Mouse (Mus musculus) intestine, embryonic 16.5 days (tissue): ENCODE results near the gene Crispld2. TPM values are rescaled to one million over a fixed set of nuclear protein-coding genes. Genes with fewer than 3 reads are reported as not detected.

ENCODE experiments used
- ATAC-seq: fragments of 200-750 bp; cut with Nextera tagmentation; 2 replicates; pipeline ENCODE4 v1.8.0; 2017; ENCODE audit warnings: moderate TSS enrichment, moderate library complexity
- H3K27ac ChIP-seq: fragments of 300-500 bp; sonication (generic); 2 replicates; pipeline ENCODE4 v1.5.1; 2014; ENCODE audit warnings: mild to moderate bottlenecking, low read length
- H3K27me3 ChIP-seq: fragments of 300-500 bp; sonication (generic); replicated peaks from 2 replicates; pipeline ENCODE4 v1.6.1; 2014; ENCODE audit warnings: low read length, control low read depth, mixed read lengths; ENCODE audit not compliant: control insufficient read depth, insufficient read depth
- H3K36me3 ChIP-seq: fragments of 300-500 bp; sonication (generic); 2 replicates; pipeline ENCODE4 v1.6.1; 2014; ENCODE audit warnings: low read length, control low read depth; ENCODE audit not compliant: control insufficient read depth, insufficient read depth
- H3K4me1 ChIP-seq: fragments of 300-500 bp; sonication (generic); 2 replicates; pipeline ENCODE4 v1.6.1; 2014; ENCODE audit warnings: low read length, control low read depth, mixed read lengths; ENCODE audit not compliant: control insufficient read depth, insufficient read depth
- H3K4me2 ChIP-seq: fragments of 300-500 bp; sonication (generic); 2 replicates; pipeline ENCODE4 v1.6.1; 2014; ENCODE audit warnings: low read depth, low read length, control low read depth
- H3K4me3 ChIP-seq: fragments of 300-500 bp; sonication (generic); 2 replicates; pipeline ENCODE4 v1.5.1; 2014; ENCODE audit warnings: mild to moderate bottlenecking, low read length
- H3K9ac ChIP-seq: fragments of 300-500 bp; sonication (generic); 2 replicates; pipeline ENCODE4 v1.6.1; 2014; ENCODE audit warnings: low read depth, low read length
- H3K9me3 ChIP-seq: fragments of 300-500 bp; sonication (generic); 2 replicates; pipeline ENCODE4 v1.6.1; 2016; ENCODE audit warnings: low read length, control low read depth; ENCODE audit not compliant: control insufficient read depth
- WGBS: fragments of 180-500 bp; shearing (Covaris S2); extraction: QIAGEN DNeasy Blood & Tissue Kit; methylation state at CpG from one replicate; pipeline ENCODE4 v1.1.7; 2014; 5-methylcytosine and 5-hydroxymethylcytosine counted together
- polyA plus RNA-seq: library from polyadenylated mRNA; unstranded; fragments of >200 nt; fragmentation: Nextera tagmentation; extraction: Ambion mirVana; gene quantifications from 2 replicates; pipeline ENCODE4 v1.2.1, GENCODE M21; 2015

Gene Crispld2
- polyA plus RNA-seq, 1 experiment from 2014 or later = 23.1 TPM

- Histone ChIP-seq H3K9ac (no peak overlapping the region), H3K4me3 (no peak overlapping the region), H3K9me3 (no peaks in the 10 kb centered on the region), H3K27me3 (no peaks in the 10 kb centered on the region), H3K36me3 (no peaks in the 10 kb centered on the region), H3K4me1 (no peaks in the 10 kb centered on the region), H3K27ac (no peak overlapping the region), H3K4me2 (no peak overlapping the region)
- WGBS = 80% methylated on average over 4 of the region's 4 CpGs
- no peak for ATAC-seq
Measured at GRCm38 (mm10) chr8:120066226-120066625, 74.0 kb downstream of the Crispld2 start.

DNA sequence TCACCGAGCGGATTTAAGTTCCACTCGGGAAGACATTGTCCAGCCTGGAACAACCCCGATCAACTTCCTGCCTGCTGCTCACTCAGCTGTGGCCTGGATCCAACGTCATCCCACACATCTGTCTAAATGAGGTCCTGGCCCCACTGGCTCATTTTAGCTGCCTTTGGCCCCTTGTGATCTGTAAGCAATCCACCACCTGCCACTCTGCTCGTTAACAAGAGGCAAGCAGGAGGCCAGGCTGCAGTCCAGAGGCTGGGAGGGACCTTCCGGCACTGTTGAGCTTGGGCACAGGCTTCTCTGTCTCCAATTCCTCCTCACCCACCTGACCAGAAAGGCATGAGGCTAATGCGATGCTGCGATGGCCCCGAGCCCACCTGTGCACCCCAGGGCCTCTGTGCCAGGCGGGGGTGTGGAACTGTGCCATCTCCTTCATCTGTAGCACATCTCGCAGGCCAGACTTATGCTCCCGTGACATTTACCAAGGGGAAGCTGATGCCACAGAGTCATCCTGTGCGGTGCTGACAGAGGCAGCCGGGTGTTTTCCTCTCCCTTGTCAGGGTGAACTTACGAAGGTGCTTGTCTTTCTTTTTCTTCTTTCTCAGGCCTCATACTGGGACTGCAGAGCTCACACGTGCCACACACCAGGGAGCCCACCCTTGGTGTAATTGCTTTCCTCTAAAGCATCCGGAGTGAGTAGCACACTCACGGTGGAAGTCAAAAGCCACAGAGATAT, 75.9 kb downstream of the Crispld2 start:
- Histone ChIP-seq H3K36me3 (no peaks in the 10 kb centered on the region), H3K4me3 (no peak overlapping the region), H3K27ac (no peak overlapping the region), H3K4me1 (0 out of 2 replicates have a peak, but pooled peaks cover 3% of the 10 kb centered on the region), H3K9me3 (no peaks in the 10 kb centered on the region), H3K4me2 (no peak overlapping the region), H3K27me3 (no peaks in the 10 kb centered on the region), H3K9ac (no peak overlapping the region)
- ATAC-seq = no peak
- 61% methylated on average over 19 of the region's 19 CpGs for WGBS

- Histone ChIP-seq H3K36me3 (no peaks in the 10 kb centered on the region), H3K4me1 (0 out of 2 replicates have a peak, but pooled peaks cover 3% of the 10 kb centered on the region), H3K9me3 (no peaks in the 10 kb centered on the region), H3K4me2 (no peak overlapping the region), H3K9ac (no peak overlapping the region), H3K27ac (no peak overlapping the region), H3K4me3 (no peak overlapping the region), H3K27me3 (no peaks in the 10 kb centered on the region)
- 24% methylated on average over 4 of the region's 4 CpGs for WGBS
- ATAC-seq = peak; percentile 70
Measured at GRCm38 (mm10) chr8:120071684-120072083, 79.4 kb downstream of the Crispld2 start.

DNA sequence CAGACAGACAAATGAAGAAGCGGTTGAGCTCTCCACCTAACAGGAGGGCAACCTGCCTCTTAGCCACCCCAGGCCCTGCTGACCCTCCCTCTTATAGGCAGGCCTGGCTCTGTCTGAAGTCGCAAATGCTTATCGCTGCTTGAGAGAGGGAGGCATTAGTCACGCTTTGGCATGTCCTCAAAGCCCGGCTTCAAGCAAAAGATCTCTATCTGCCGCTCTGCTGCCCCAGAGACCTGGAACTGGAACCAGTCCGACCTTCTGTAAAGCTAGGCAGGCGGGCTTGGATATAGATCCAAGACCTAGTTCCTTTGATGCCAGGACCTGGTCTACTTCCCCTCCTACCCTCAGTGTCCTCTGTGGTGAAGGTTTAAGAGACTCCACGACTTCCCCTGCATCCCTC, 80.0 kb downstream of the Crispld2 start:
- no peaks in the 10 kb centered on the region for H3K36me3 ChIP-seq
- WGBS = 70% methylated on average over 9 of the region's 9 CpGs
- H3K27me3 ChIP-seq = no peaks in the 10 kb centered on the region
- H3K4me3 ChIP-seq = no peak overlapping the region
- ATAC-seq = no peak
- no peak overlapping the region for H3K9ac ChIP-seq
- no peak overlapping the region for H3K27ac ChIP-seq
- H3K9me3 ChIP-seq = no peaks in the 10 kb centered on the region
- H3K4me2 ChIP-seq = no peak overlapping the region
- H3K4me1 ChIP-seq = 0 out of 2 replicates have a peak, but pooled peaks cover 3% of the 10 kb centered on the region

DNA sequence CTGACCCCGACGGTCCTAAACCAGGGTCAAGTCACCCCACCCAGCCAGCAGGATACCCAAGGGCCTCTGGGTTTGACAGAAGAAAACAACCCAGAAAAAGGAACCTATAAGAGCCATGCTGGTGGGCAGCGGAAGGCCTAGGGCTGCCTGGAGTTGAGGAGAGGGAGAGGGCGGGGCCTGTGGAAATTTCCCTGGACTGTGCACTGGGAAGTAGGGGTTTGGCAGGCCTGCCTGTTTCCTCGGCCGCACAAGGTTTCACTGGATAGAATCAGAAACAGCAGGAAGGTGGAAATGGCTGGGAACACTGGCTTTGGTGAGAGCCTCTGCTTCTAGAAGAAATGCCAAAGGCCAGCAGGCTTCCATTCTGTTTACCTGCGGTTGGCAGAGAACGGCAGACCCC, 80.6 kb downstream of the Crispld2 start:
- no peak for ATAC-seq
- WGBS = 74% methylated on average over 8 of the region's 8 CpGs
- Histone ChIP-seq H3K4me1 (0 out of 2 replicates have a peak, but pooled peaks cover 3% of the 10 kb centered on the region), H3K9ac (no peak overlapping the region), H3K36me3 (no peaks in the 10 kb centered on the region), H3K27me3 (no peaks in the 10 kb centered on the region), H3K4me3 (no peak overlapping the region), H3K4me2 (no peak overlapping the region), H3K9me3 (no peaks in the 10 kb centered on the region), H3K27ac (no peak overlapping the region)

GRCm38 (mm10) chr8:120074516-120074915, 82.3 kb downstream of the Crispld2 start:
- Histone ChIP-seq H3K4me3 (no peak overlapping the region), H3K36me3 (no peaks in the 10 kb centered on the region), H3K4me1 (0 out of 2 replicates have a peak, but pooled peaks cover 3% of the 10 kb centered on the region), H3K9ac (no peak overlapping the region), H3K27ac (no peak overlapping the region), H3K4me2 (no peak overlapping the region), H3K27me3 (no peaks in the 10 kb centered on the region), H3K9me3 (no peaks in the 10 kb centered on the region)
- WGBS = 66% methylated on average over 6 of the region's 6 CpGs
- ATAC-seq = no peak

GRCm38 (mm10) chr8:120075347-120075746, 83.1 kb downstream of the Crispld2 start:
- Histone ChIP-seq H3K9ac (no peak overlapping the region), H3K4me2 (no peak overlapping the region), H3K4me1 (0 out of 2 replicates have a peak, but pooled peaks cover 3% of the 10 kb centered on the region), H3K9me3 (no peaks in the 10 kb centered on the region), H3K27me3 (no peaks in the 10 kb centered on the region), H3K27ac (no peak overlapping the region), H3K4me3 (no peak overlapping the region), H3K36me3 (no peaks in the 10 kb centered on the region)
- 65% methylated on average over 6 of the region's 6 CpGs for WGBS
- no peak for ATAC-seq

DNA sequence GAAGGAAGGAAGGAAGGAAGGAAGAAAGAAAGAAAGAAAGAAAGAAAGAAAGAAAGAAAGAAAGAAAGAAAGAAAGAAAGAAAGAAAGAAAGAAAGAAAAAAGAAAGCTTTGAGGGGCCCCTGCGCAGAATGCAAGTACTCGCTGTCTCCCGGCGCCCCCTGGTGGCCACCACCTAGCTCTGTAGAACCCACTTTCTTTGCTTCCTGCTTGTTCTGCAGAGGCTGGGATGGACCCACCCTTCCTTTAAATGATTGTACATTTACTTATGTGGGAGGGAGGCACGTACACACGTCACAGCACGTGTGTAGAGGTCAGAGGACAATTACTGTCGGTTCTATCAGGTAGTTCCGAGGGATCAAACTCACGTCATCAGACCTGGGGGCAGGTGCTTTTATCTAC, 85.8 kb downstream of the Crispld2 start:
- 9% methylated on average over 10 of the region's 10 CpGs for WGBS
- H3K9ac ChIP-seq = no peak overlapping the region
- no peaks in the 10 kb centered on the region for H3K27me3 ChIP-seq
- H3K4me1 ChIP-seq = 0 out of 2 replicates have a peak, but pooled peaks cover under 1% of the 10 kb centered on the region
- peak; percentile 80 for ATAC-seq
- peak overlapping the region; percentile 10; the same call in 1 of the 2 replicates for H3K4me2 ChIP-seq
- no peaks in the 10 kb centered on the region for H3K9me3 ChIP-seq
- H3K36me3 ChIP-seq = no peaks in the 10 kb centered on the region
- no peak overlapping the region for H3K4me3 ChIP-seq
- H3K27ac ChIP-seq = no peak overlapping the region

DNA sequence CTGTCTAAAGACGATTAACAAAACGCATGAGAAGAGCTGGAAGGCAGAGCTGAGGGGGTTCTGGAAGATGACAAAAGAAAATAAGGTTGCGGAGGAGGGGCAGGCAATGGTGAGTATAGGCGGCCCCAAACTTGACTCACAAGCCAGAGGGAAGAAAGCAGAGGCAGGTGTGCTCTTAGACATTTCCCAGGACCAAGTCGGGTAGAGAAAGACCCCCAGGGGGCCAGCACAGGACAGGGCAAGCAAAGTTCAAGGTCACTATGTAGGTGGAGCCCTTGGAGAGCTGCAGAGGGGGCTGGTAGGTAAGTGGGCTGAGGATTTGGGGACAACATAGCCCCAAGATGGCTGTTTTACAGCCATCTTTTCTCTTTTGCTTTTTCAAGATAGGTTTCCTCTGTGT, 87.1 kb downstream of the Crispld2 start:
- 61% methylated on average over 5 of the region's 5 CpGs for WGBS
- H3K9ac ChIP-seq = no peak overlapping the region
- H3K4me1 ChIP-seq = no peaks in the 10 kb centered on the region
- 0 out of 2 replicates have a peak, but pooled peaks cover 5% of the 10 kb centered on the region for H3K36me3 ChIP-seq
- H3K9me3 ChIP-seq = no peaks in the 10 kb centered on the region
- ATAC-seq = no peak
- H3K4me2 ChIP-seq = no peak overlapping the region
- no peaks in the 10 kb centered on the region for H3K27me3 ChIP-seq
- no peak overlapping the region for H3K27ac ChIP-seq
- no peak overlapping the region for H3K4me3 ChIP-seq
